Mouse (Mus musculus) neutrophil, adult 65 days (primary cell): Measurements from ENCODE around the gene Ndp. TPM values are rescaled to one million over a fixed set of nuclear protein-coding genes. Genes with fewer than 3 reads are reported as not detected.

Experiments used
- total RNA-seq: library from RNA; stranded (reverse); gene quantifications from 2 replicates; pipeline ENCODE4 v1.2.4, GENCODE M21; 2023

Gene Ndp
- not detected in 2 replicates for total RNA-seq

GRCm38 (mm10) chrX:16911241-16911873 is at the start of gene Ndp:
TSS of gene Ndp (minus strand) at chrX:16911774.

Other genes with a start within 250 kb of the Ndp start
- 0.64 TPM in 1 of 2 replicates, not detected in the other for gene Maob, start 94.4 kb downstream of the Ndp start, total RNA-seq